Mouse (Mus musculus) intestine, embryonic 16.5 days (tissue): ENCODE measurements around the gene Capn7. TPM values are rescaled to one million over a fixed set of nuclear protein-coding genes. Genes with fewer than 3 reads are reported as not detected.

ENCODE experiments used
- ATAC-seq: fragments of 200-750 bp; cut with Nextera tagmentation; 2 replicates; pipeline ENCODE4 v1.8.0; 2017; ENCODE audit warnings: moderate TSS enrichment, moderate library complexity
- H3K27ac ChIP-seq: fragments of 300-500 bp; sonication (generic); 2 replicates; pipeline ENCODE4 v1.5.1; 2014; ENCODE audit warnings: mild to moderate bottlenecking, low read length
- H3K27me3 ChIP-seq: fragments of 300-500 bp; sonication (generic); replicated peaks from 2 replicates; pipeline ENCODE4 v1.6.1; 2014; ENCODE audit warnings: low read length, control low read depth, mixed read lengths; ENCODE audit not compliant: control insufficient read depth, insufficient read depth
- H3K36me3 ChIP-seq: fragments of 300-500 bp; sonication (generic); 2 replicates; pipeline ENCODE4 v1.6.1; 2014; ENCODE audit warnings: low read length, control low read depth; ENCODE audit not compliant: control insufficient read depth, insufficient read depth
- H3K4me1 ChIP-seq: fragments of 300-500 bp; sonication (generic); 2 replicates; pipeline ENCODE4 v1.6.1; 2014; ENCODE audit warnings: low read length, control low read depth, mixed read lengths; ENCODE audit not compliant: control insufficient read depth, insufficient read depth
- H3K4me2 ChIP-seq: fragments of 300-500 bp; sonication (generic); 2 replicates; pipeline ENCODE4 v1.6.1; 2014; ENCODE audit warnings: low read depth, low read length, control low read depth
- H3K4me3 ChIP-seq: fragments of 300-500 bp; sonication (generic); 2 replicates; pipeline ENCODE4 v1.5.1; 2014; ENCODE audit warnings: mild to moderate bottlenecking, low read length
- H3K9ac ChIP-seq: fragments of 300-500 bp; sonication (generic); 2 replicates; pipeline ENCODE4 v1.6.1; 2014; ENCODE audit warnings: low read depth, low read length
- H3K9me3 ChIP-seq: fragments of 300-500 bp; sonication (generic); 2 replicates; pipeline ENCODE4 v1.6.1; 2016; ENCODE audit warnings: low read length, control low read depth; ENCODE audit not compliant: control insufficient read depth
- WGBS: fragments of 180-500 bp; shearing (Covaris S2); extraction: QIAGEN DNeasy Blood & Tissue Kit; methylation state at CpG from one replicate; pipeline ENCODE4 v1.1.7; 2014; 5-methylcytosine and 5-hydroxymethylcytosine counted together
- polyA plus RNA-seq: library from polyadenylated mRNA; unstranded; fragments of >200 nt; fragmentation: Nextera tagmentation; extraction: Ambion mirVana; gene quantifications from 2 replicates; pipeline ENCODE4 v1.2.1, GENCODE M21; 2015

Capn7 gene
- polyA plus RNA-seq, 1 experiment from 2014 or later = 31.7 TPM

DNA sequence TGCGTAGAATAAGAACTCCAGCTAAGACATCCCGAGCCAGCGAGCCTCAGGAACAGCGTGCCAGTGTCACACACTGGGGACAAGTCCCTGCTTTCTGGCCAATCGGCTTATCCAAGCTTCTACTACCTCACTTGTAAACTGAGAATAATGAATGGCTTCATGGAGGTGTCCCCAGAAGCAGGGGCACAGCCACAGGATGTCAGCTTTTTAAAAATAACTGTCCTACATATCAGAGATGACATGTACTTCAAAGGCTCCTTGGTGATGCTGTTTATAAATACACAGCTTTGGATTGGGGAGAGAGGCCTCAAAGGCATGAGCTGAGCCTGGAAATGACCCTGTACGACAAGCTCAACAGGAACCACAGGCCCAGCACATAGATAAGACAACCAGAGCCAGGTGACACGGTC lies 78.5 kb downstream of the Capn7 start:
- no peak; the same call in 1 of the 2 replicates for ATAC-seq
- H3K4me1 ChIP-seq = peaks cover 31% of the 10 kb centered on the region
- H3K27me3 ChIP-seq = no peaks in the 10 kb centered on the region
- no peaks in the 10 kb centered on the region for H3K36me3 ChIP-seq
- no peaks in the 10 kb centered on the region for H3K9me3 ChIP-seq
- no peak overlapping the region for H3K9ac ChIP-seq
- H3K4me2 ChIP-seq = no peak overlapping the region
- 49% methylated on average over 7 of the region's 7 CpGs for WGBS
- no peak overlapping the region for H3K4me3 ChIP-seq
- no peak overlapping the region; the same call in 1 of the 2 replicates for H3K27ac ChIP-seq

DNA sequence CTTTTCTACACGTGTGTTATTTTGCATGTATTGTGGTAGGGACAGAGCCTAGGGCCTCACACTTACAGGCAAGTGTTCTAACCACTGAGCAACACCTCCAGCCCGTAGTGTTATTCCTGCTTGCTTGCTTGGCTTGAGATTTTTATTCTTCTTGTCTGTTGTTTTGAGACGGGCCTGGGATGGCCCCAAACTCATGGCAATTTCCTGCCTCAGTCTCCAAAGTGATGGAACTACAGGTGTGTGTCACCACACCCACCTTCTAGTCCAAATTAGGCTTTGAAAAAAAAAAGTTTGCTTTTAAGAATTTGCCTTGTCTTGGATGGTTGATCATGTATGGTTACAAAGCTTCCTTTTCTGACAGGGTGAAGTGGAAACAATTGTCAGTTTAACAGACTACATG lies 80.0 kb downstream of the Capn7 start:
- H3K27ac ChIP-seq = no peak overlapping the region
- H3K4me2 ChIP-seq = no peak overlapping the region
- H3K4me3 ChIP-seq = no peak overlapping the region
- ATAC-seq = no peak
- no peaks in the 10 kb centered on the region for H3K36me3 ChIP-seq
- H3K9ac ChIP-seq = no peak overlapping the region
- WGBS = 74% methylated on average over 3 of the region's 3 CpGs
- H3K27me3 ChIP-seq = no peaks in the 10 kb centered on the region
- H3K9me3 ChIP-seq = no peaks in the 10 kb centered on the region
- H3K4me1 ChIP-seq = peaks cover 37% of the 10 kb centered on the region

DNA sequence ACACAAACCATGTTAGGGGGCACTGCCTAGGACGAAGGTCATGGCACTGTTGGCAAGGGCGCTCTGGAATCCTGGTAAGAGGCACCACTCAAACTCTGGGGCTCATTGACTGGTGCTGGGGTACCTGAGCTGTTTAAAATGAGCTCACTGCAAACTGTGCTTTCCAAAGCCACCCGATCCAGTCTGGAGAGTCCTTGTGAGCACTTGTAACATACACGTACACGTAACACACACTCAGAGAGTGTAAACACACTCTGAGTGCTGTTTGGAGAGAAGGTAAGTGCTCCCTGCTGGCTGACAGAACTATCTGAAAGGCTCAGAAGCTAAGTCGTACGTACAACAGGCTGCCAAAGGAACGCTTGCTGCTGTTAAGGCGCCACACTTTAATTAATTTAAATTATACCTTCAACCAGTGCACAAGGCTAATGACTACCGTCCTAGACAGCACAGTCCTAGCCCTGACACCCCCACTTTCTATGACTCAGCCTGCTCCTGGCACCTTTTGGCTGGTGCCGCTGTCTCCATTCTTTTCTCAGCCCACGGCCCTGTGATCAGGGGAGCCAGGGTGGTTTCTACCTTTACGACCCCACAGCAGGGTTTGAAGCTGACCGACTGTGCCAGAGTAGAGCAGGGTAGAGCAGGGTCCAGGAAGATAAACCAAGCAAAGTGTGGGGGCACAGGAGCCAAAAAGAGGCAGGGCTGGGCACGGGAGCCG lies 80.6 kb downstream of the Capn7 start:
- Histone ChIP-seq H3K4me3 (no peak overlapping the region), H3K36me3 (no peaks in the 10 kb centered on the region), H3K4me1 (peaks cover 42% of the 10 kb centered on the region), H3K9me3 (no peaks in the 10 kb centered on the region), H3K9ac (no peak overlapping the region), H3K27me3 (no peaks in the 10 kb centered on the region), H3K27ac (no peak overlapping the region), H3K4me2 (no peak overlapping the region)
- 69% methylated on average over 16 of the region's 16 CpGs for WGBS
- ATAC-seq = no peak

DNA sequence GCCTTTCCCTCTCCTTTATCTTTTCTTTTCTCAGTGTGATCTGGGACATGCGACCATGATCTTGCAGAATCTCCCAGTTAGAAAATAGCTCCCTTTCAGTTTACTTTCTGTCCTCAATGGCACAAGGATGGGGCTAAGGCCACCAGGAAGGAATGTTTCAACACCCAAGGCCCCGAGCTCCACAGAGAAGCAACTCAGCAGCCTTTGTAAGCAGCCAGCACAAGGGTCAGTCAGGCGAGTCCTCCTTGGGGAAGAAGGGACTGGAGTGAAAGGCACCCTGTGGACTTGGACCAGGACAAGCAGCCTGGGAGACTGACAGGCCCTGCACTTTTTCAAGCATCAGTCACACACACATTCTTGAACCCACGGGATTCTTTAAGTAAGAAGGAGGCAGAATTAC lies 82.8 kb downstream of the Capn7 start:
- Histone ChIP-seq H3K27ac (no peak overlapping the region), H3K4me1 (peaks cover 53% of the 10 kb centered on the region)
- WGBS = 37% methylated on average over 4 of the region's 4 CpGs

DNA sequence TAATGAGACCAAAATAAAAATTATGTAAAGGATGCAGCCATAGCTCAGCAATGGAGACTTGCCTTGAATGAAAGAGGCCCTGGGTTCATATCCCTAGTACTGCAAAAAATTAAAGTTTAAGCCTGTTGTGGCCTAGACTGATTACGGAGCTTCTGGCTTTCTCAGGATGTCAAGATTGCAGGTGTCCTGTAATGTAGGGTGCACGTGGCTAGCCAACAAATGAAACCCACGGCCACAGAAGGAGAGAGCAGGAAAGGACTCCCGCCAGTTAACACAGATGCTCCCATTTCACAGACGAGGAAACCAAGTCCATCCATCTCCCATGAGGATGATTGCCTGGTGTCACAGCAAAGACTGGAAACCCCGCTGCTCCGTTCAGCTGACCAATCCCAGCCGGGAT lies 83.7 kb downstream of the Capn7 start:
- WGBS = 86% methylated on average over 8 of the region's 8 CpGs
- H3K9me3 ChIP-seq = no peaks in the 10 kb centered on the region
- no peaks in the 10 kb centered on the region for H3K36me3 ChIP-seq
- H3K9ac ChIP-seq = no peak overlapping the region
- no peaks in the 10 kb centered on the region for H3K27me3 ChIP-seq
- H3K4me2 ChIP-seq = no peak overlapping the region
- H3K4me3 ChIP-seq = no peak overlapping the region
- H3K4me1 ChIP-seq = peaks cover 45% of the 10 kb centered on the region
- no peak overlapping the region for H3K27ac ChIP-seq
- no peak for ATAC-seq

More for the DNA sequence above, 82.8 kb downstream of the Capn7 start:
- no peak overlapping the region for H3K4me2 ChIP-seq
- no peaks in the 10 kb centered on the region for H3K9me3 ChIP-seq
- H3K4me3 ChIP-seq = no peak overlapping the region
- no peaks in the 10 kb centered on the region for H3K36me3 ChIP-seq
- ATAC-seq = no peak; the same call in 1 of the 2 replicates
- H3K27me3 ChIP-seq = no peaks in the 10 kb centered on the region
- no peak overlapping the region for H3K9ac ChIP-seq

DNA sequence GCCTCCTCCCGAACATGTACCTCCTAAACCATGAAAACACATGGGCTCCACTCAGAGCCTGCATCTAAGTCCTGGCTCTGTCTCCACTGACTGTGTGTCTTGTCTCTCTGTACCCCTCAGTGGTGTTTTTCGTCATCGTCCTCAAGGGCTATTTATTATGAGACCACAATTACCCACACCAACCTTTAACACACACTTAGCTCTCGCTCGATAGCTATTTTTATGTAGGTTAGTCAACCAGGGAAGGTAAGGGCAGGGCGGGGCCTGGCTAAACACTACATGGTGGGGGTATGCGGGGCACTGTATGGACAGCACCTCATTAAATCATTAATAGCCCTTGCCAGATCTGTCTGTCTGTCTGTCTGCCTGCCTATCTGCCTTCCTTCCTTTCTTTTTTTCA lies 84.1 kb downstream of the Capn7 start:
- peaks cover 41% of the 10 kb centered on the region for H3K4me1 ChIP-seq
- 65% methylated on average over 7 of the region's 7 CpGs for WGBS
- H3K4me2 ChIP-seq = no peak overlapping the region
- H3K36me3 ChIP-seq = no peaks in the 10 kb centered on the region
- no peak overlapping the region for H3K27ac ChIP-seq
- no peaks in the 10 kb centered on the region for H3K9me3 ChIP-seq
- no peak overlapping the region for H3K9ac ChIP-seq
- H3K4me3 ChIP-seq = no peak overlapping the region
- H3K27me3 ChIP-seq = no peaks in the 10 kb centered on the region
- ATAC-seq = no peak

DNA sequence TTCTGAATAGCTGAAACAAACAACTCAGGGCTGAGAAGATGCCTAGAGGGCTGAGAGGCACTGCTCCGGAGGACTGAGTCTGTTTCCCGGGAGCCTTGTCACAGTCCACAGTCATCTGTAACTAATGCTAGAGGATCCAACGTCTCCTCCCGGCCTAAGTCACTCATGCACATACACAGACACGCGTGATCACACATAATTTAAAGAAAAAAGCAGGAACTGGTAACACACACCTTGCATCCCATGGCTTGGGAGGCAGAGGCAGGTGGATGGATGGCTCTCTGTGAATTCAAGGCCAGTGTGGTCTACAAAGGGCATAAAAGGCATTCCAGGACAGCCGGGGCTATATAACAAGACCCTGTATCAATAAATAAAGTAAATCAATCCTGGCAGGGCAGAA lies 84.5 kb downstream of the Capn7 start:
- no peak overlapping the region for H3K27ac ChIP-seq
- no peak overlapping the region for H3K4me2 ChIP-seq
- no peak for ATAC-seq
- no peaks in the 10 kb centered on the region for H3K36me3 ChIP-seq
- WGBS = 51% methylated on average over 7 of the region's 7 CpGs
- no peak overlapping the region for H3K4me3 ChIP-seq
- no peak overlapping the region for H3K9ac ChIP-seq
- H3K27me3 ChIP-seq = no peaks in the 10 kb centered on the region
- no peaks in the 10 kb centered on the region for H3K9me3 ChIP-seq
- H3K4me1 ChIP-seq = peaks cover 40% of the 10 kb centered on the region

Other genes starting within 250 kb of the Capn7 start
- 87.6 and 92.2 TPM in 2 replicates for gene Smim4, start 207.7 kb upstream of the Capn7 start, polyA plus RNA-seq
- 205 and 208 TPM in 2 replicates for gene Nt5dc2, start 205.6 kb upstream of the Capn7 start, polyA plus RNA-seq
- 19.0 and 24.5 TPM in 2 replicates for gene Stab1, start 168.0 kb upstream of the Capn7 start, polyA plus RNA-seq
- gene Tnnc1, start 128.3 kb upstream of the Capn7 start, polyA plus RNA-seq = 3.5 and 3.7 TPM in 2 replicates
- gene Nisch, start 119.7 kb upstream of the Capn7 start, polyA plus RNA-seq = 217 and 228 TPM in 2 replicates
- 0.51 and 0.67 TPM in 2 replicates for gene Sema3g, start 118.8 kb upstream of the Capn7 start, polyA plus RNA-seq
- gene Phf7, start 85.3 kb upstream of the Capn7 start, polyA plus RNA-seq = 10.5 and 10.8 TPM in 2 replicates
- 61.8 and 63.3 TPM in 2 replicates for gene Bap1, start 85.2 kb upstream of the Capn7 start, polyA plus RNA-seq
- gene Dnah1, start 12.7 kb upstream of the Capn7 start, polyA plus RNA-seq = 2.4 and 3.0 TPM in 2 replicates
- gene Sh3bp5, start 99.4 kb downstream of the Capn7 start, polyA plus RNA-seq = 17.1 and 17.2 TPM in 2 replicates
- 17.9 and 19.3 TPM in 2 replicates for gene Eaf1, start 157.8 kb downstream of the Capn7 start, polyA plus RNA-seq
- gene Mettl6, start 158.4 kb downstream of the Capn7 start, polyA plus RNA-seq = 44.6 TPM in 2 replicates